Mouse (Mus musculus) liver, postnatal 0 days (tissue): ENCODE results near the gene Emx2. TPM values are rescaled to one million over a fixed set of nuclear protein-coding genes. Genes with fewer than 3 reads are reported as not detected.

Source experiments
- ATAC-seq: fragments of 200-750 bp; cut with Nextera tagmentation; 2 replicates; pipeline ENCODE4 v1.8.0; 2017; ENCODE audit warnings: mild to moderate bottlenecking, moderate library complexity
- DNase-seq: peaks from one replicate; pipeline ENCODE4 v3.0.0-alpha.2; 2016
- H3K27ac ChIP-seq: fragments of 300-500 bp; sonication (generic); 2 replicates; pipeline ENCODE4 v1.5.1; 2014; ENCODE audit warnings: antibody characterized with exemption, moderate library complexity, mild to moderate bottlenecking, low read depth
- H3K27me3 ChIP-seq: fragments of 300-500 bp; sonication (generic); 2 replicates; pipeline ENCODE4 v1.6.1; 2014; ENCODE audit warnings: low read length, control low read depth, mixed read lengths; ENCODE audit not compliant: insufficient read depth
- H3K36me3 ChIP-seq: fragments of 300-500 bp; sonication (generic); replicated peaks from 2 replicates; pipeline ENCODE4 v1.6.1; 2014; ENCODE audit warnings: mild to moderate bottlenecking, control low read depth, low read length, moderate library complexity, mixed read lengths; ENCODE audit not compliant: insufficient read depth
- H3K4me1 ChIP-seq: fragments of 300-500 bp; sonication (generic); 2 replicates; pipeline ENCODE4 v1.6.1; 2014; ENCODE audit warnings: antibody characterized with exemption, mild to moderate bottlenecking, control low read depth; ENCODE audit not compliant: insufficient read depth
- H3K4me2 ChIP-seq: fragments of 300-500 bp; sonication (generic); 2 replicates; pipeline ENCODE4 v1.6.1; 2014; ENCODE audit warnings: low read depth, mild to moderate bottlenecking, low read length, moderate library complexity, mixed read lengths
- H3K4me3 ChIP-seq: fragments of 300-500 bp; sonication (generic); 2 replicates; pipeline ENCODE4 v1.5.1; 2014; ENCODE audit warnings: low read depth, low read length
- H3K9ac ChIP-seq: fragments of 300-500 bp; sonication (generic); replicated peaks from 2 replicates; pipeline ENCODE4 v1.6.1; 2014; ENCODE audit warnings: mild to moderate bottlenecking, moderate library complexity
- H3K9me3 ChIP-seq: fragments of 300-500 bp; sonication (generic); 2 replicates; pipeline ENCODE4 v1.6.1; 2016; ENCODE audit warnings: mild to moderate bottlenecking, control low read depth, low read length, mixed read lengths
- CTCF ChIP-seq: sonication (generic); IDR thresholded peaks from 2 replicates; pipeline ENCODE4 v1.5.1; 2016; ENCODE audit warnings: antibody characterized with exemption, low read depth
- EP300 ChIP-seq: IDR thresholded peaks from 2 replicates; pipeline ENCODE4 v1.6.1; 2016; ENCODE audit warnings: antibody characterized with exemption, low read depth, mild to moderate bottlenecking
- WGBS: fragments of 180-500 bp; shearing (Covaris S2); extraction: QIAGEN DNeasy Blood & Tissue Kit; methylation state at CpG from one replicate; pipeline ENCODE4 v1.1.7; 2014; ENCODE audit not compliant: insufficient replicate concordance; 5-methylcytosine and 5-hydroxymethylcytosine counted together
- polyA plus RNA-seq: library from polyadenylated mRNA; unstranded; fragments of >200 nt; fragmentation: Nextera tagmentation; extraction: Ambion mirVana; gene quantifications from 2 replicates; pipeline ENCODE4 v1.2.1, GENCODE M21; 2015

The Emx2 gene
- polyA plus RNA-seq, 1 experiment from 2014 or later = not detected

DNA sequence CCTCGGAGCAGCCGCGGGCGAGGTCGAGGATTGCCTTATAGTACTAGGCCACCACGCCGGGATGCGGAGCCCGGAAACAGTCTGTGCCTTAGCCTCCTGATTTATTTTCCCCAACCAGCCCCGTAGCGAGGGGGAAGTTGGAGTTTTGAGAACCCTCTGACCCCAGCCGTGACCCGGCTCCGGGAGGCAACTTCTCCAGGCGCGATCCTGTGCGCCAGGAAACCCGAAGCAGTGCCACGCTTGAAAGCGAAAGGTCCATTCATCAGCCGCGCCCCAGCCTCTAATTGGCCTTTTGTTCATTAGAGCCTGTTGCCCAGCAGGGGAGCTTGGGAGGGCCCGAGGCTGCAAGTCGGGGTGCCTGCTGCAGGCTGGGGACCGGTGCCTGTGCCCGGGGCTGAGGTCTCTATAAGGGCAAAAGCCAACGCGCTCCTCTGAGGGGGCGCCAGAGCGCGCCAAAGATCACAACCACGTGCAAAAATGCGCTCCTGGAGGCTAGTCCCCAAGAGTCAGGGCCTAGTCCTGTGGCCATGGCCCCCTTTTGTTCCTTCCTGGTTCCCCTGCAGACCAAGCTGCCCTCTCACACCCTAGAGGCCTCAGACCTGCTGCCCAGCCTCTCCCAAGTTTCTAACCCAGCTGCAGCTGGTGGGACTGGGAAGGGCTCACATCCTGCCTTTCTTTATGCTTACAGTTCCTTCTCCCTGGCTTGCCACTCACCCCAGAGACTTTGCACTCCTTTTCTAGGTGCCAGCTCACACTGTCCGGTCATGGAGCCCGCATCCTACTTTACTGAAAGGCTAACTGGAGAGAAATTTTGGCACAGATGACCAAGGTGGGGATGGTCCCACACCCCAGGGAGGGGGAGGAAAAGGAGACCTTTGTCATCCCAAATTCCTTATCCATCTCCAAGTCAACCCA is 11.1 kb downstream of the Emx2 start:
- Histone ChIP-seq H3K4me2 (no peak overlapping the region), H3K9ac (no peak overlapping the region), H3K27ac (no peak overlapping the region), H3K27me3 (peaks cover 88% of the 10 kb centered on the region), H3K4me3 (no peak overlapping the region), H3K4me1 (0 out of 2 replicates have a peak, but pooled peaks cover 2% of the 10 kb centered on the region), H3K9me3 (no peaks in the 10 kb centered on the region), H3K36me3 (no peaks in the 10 kb centered on the region)
- ATAC-seq (no peak), DNase-seq (no peak)
- TF ChIP-seq EP300 (no peak), CTCF (no peak)
- 3% methylated on average over 33 of the region's 35 CpGs for WGBS

DNA sequence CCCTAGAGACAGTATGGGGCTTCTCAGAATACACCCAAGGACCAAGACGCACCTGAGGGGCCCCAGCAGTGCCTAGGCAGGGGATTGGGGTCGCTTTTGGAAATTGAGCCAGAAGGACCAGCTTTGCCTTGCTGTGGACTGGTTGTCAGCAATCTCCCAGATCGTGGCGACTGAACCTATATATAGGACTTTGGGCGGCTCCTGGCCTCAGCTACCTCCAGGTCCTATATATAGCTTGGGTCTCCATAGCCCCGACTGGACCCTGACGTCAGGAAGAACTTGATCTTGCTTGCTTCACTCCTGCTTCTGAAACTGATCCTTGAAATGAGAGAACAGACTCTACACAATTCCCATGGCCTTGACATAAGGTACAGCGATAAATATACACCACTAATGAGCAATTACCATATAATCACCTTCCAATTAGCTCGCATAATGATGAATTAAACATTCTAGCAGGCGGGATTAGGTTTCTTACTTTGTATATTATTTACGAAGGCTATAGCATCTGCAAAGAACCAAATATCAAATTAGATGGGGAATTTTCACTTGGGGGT is 12.0 kb downstream of the Emx2 start:
- H3K4me3 ChIP-seq = no peak overlapping the region
- H3K4me2 ChIP-seq = no peak overlapping the region
- 0 out of 2 replicates have a peak, but pooled peaks cover 2% of the 10 kb centered on the region for H3K4me1 ChIP-seq
- DNase-seq = no peak
- H3K9ac ChIP-seq = no peak overlapping the region
- no peaks in the 10 kb centered on the region for H3K36me3 ChIP-seq
- no peak overlapping the region for H3K27ac ChIP-seq
- H3K9me3 ChIP-seq = no peaks in the 10 kb centered on the region
- TF ChIP-seq CTCF (no peak), EP300 (no peak)
- WGBS = 11% methylated on average over 11 of the region's 11 CpGs
- H3K27me3 ChIP-seq = peaks cover 79% of the 10 kb centered on the region
- ATAC-seq = no peak

DNA sequence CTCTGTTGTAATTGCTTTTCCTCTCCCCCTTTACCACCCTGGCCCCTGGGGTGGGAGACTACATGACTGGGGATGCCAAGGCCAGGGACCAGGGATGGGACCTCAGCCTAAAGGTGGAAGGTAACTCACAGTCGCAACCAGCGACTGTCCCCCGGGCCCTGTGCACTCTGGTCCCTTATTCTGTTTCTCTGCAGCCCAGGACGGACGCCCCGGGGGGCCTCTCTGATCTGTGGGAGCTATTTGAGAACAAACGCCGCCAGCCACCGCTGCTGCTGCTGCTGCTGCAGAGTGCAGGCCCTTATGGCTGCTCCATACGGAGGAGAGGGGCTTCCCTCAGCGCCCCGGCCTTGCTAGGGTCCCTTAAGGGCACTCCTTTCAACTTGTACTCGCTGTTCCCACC is 12.7 kb downstream of the Emx2 start:
- Histone ChIP-seq H3K4me2 (no peak overlapping the region), H3K4me3 (no peak overlapping the region), H3K4me1 (0 out of 2 replicates have a peak, but pooled peaks cover 2% of the 10 kb centered on the region), H3K9me3 (no peaks in the 10 kb centered on the region), H3K9ac (no peak overlapping the region), H3K27me3 (peaks cover 72% of the 10 kb centered on the region), H3K27ac (no peak overlapping the region), H3K36me3 (no peaks in the 10 kb centered on the region)
- WGBS = 2% methylated on average over 13 of the region's 13 CpGs
- DNase-seq (no peak), ATAC-seq (no peak)
- TF ChIP-seq EP300 = no peak
- no peak for TF ChIP-seq CTCF

DNA sequence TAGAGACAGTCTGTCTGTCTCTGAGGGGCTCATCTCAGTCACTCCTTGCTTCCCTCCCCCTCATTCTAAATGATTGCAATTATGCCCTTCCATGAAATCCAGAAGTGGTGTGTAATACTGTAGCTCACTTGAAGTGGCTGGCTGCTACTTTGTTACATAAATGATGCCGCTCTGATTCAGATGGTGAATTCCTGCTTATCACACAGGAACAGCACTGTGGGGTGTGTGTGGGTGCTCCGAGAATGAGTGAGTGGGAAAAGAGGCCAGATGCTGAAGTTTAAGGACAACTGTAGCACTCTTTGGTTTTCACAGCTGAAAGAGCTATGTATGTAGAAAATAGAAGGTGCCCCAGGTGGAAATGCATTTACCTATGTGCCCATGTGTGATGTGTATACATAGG is 14.7 kb downstream of the Emx2 start:
- no peaks in the 10 kb centered on the region for H3K36me3 ChIP-seq
- no peak overlapping the region for H3K4me3 ChIP-seq
- WGBS = 65% methylated on average over 2 of the region's 2 CpGs

DNA sequence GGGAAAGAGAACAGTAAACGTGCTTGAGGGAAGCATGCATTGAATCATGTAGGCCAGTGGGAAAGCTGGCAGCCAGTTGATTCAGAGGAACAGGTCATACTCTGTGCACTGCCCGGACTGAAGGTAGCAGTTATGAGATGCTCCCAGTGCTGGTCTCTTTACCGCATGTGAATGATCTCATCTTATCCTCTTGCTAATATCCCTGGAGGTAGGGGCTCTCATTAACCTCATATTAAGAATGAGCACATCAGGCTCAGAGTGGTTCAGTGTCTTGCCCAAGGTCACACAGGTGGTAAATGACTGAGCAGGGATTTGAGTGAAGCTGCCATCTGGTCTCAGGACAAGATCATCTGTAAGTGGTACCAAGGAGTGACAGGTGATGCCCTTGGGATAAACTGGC is 21.7 kb downstream of the Emx2 start:
- ATAC-seq (no peak), DNase-seq (no peak)
- TF ChIP-seq EP300 (no peak), CTCF (no peak)
- no peak overlapping the region for H3K4me3 ChIP-seq
- no peaks in the 10 kb centered on the region for H3K4me1 ChIP-seq
- no peak overlapping the region for H3K4me2 ChIP-seq
- H3K36me3 ChIP-seq = no peaks in the 10 kb centered on the region
- WGBS = 77% methylated on average over 3 of the region's 3 CpGs
- no peak overlapping the region for H3K27ac ChIP-seq
- 0 out of 2 replicates have a peak, but pooled peaks cover 3% of the 10 kb centered on the region for H3K27me3 ChIP-seq
- H3K9ac ChIP-seq = no peak overlapping the region
- H3K9me3 ChIP-seq = no peaks in the 10 kb centered on the region

More for the DNA sequence above, 14.7 kb downstream of the Emx2 start:
- Histone ChIP-seq H3K27me3 (peaks cover 55% of the 10 kb centered on the region), H3K4me2 (no peak overlapping the region), H3K9me3 (no peaks in the 10 kb centered on the region), H3K9ac (no peak overlapping the region), H3K27ac (no peak overlapping the region), H3K4me1 (0 out of 2 replicates have a peak, but pooled peaks cover 2% of the 10 kb centered on the region)
- TF ChIP-seq EP300 (no peak), CTCF (no peak)
- DNase-seq = no peak
- ATAC-seq = no peak

DNA sequence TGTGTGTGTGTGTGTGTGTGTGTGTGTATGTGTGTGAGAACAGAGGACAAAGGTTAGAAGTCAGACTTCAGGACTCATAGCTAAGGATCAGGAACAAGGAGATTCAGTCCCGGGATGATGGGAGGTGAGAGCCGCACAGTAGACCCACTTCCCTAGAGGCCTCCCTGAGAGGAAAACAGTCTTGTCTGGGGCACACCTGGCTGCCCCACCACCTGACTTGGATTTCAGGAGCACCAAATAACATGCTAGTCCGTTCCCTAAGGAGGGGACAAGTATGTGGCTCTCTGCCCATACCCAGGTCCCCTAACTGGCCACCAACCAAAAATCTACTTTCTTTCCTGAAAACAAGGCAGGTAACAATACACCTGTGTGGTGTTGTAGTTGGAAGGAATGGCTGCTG is 22.4 kb downstream of the Emx2 start:
- 60% methylated on average over 3 of the region's 3 CpGs for WGBS
- ATAC-seq = no peak
- no peak overlapping the region for H3K9ac ChIP-seq

More for the DNA sequence above, 22.4 kb downstream of the Emx2 start:
- H3K27me3 ChIP-seq = 0 out of 2 replicates have a peak, but pooled peaks cover 3% of the 10 kb centered on the region
- H3K9me3 ChIP-seq = no peaks in the 10 kb centered on the region
- no peak overlapping the region for H3K4me3 ChIP-seq
- no peaks in the 10 kb centered on the region for H3K36me3 ChIP-seq
- H3K4me1 ChIP-seq = no peaks in the 10 kb centered on the region
- H3K4me2 ChIP-seq = no peak overlapping the region
- no peak overlapping the region for H3K27ac ChIP-seq
- DNase-seq = no peak
- TF ChIP-seq CTCF = no peak
- no peak for TF ChIP-seq EP300
